Mouse (Mus musculus): ENCODE results near the gene Htr1f. TPM values are rescaled to one million over a fixed set of nuclear protein-coding genes. Genes with fewer than 3 reads are reported as not detected.

Htr1f gene
- polyA plus RNA-seq (2012; rRNA removed): 0.04 TPM in 1 of 2 replicates, not detected in the other

DNA sequence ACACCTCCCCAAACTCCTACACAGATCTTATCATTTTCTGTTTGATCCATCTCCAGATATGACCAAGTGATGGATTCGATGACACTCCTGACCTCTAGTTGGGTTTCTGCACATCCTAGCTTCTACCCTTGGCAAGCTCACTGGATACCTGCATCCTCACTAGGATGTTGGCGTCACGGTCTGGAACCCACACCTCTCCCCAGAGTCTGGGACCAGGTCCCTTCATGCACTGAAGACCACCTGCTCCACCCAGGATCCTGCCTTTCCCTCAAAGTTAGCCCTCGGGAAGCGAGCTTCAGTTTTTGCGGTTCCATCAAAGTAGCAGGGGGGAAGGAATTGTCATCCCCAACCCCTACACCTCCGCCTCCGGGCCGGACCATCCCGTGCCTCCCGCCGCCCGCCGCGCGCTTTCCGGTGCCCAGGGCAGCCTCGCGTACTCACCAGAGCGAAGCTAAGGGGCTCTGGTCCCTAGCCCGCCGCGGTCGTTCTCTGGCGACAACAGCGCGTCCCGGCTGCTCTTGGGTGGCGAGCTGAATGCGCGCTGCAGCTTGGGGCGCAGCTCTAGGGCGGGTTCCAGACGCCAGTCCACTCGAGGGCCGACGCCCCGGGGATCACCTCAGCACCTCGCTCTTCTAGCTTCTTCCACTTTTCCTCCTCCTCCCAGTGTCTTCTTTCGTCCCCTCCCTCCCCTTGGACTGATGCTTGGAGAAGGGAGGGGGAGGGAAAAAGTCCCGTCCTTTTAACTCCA is at the start of gene Htr1f:
Gene Htr1f (minus strand): TSS at position 671 of the 748 bp plus-strand sequence.
- TF ChIP-seq POLR2A (IDR thresholded peaks at IDR 0.05; ENCODE audit: control insufficient read depth, extremely low read depth, insufficient read depth, low read length, poor library complexity) (no peak), CTCF (IDR thresholded peaks at IDR 0.05; ENCODE audit: borderline replicate concordance, control insufficient read depth, extremely low read depth, insufficient read depth, low read length, poor library complexity) (no peak)
- DNase-seq: no peak
- Histone ChIP-seq H3K4me3 (ENCODE audit: control insufficient read depth, insufficient read depth, low read length) (no peak within 1 kb of the TSS), H3K27me3 (ENCODE audit: control insufficient read depth, insufficient read depth, low read length) (no peaks in the 10 kb centered on the region), H3K4me1 (replicated peaks; ENCODE audit: control insufficient read depth, insufficient read depth, low read length) (no peaks in the 10 kb centered on the region), H3K36me3 (ENCODE audit: control insufficient read depth, insufficient read depth, low read length) (no peaks in the 10 kb centered on the region), H3K27ac (ENCODE audit: control insufficient read depth, insufficient read depth, low read length) (no peak within 1 kb of the TSS)
- 7% methylated on average over 41 of the region's 41 CpGs for WGBS

DNA sequence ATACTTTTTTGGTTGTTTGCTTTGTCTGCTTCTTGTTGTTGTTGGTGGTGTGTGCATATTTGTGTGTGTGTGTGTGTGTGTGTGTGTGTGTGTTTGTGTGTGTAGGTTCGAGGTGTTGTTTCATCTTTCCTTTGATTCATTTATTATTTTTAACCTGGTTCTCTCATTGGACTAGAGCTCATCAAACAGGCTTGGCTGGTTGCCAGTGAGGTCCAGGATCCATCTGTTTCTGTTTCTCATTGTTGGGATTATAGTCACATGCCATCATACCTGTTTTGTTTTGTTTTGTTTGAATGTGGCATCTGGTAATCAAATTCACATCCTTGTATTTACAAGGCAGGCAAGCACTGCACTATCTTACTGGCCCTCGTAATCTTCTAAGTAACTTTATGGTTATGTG is 34.1 kb upstream of the Htr1f start:
- DNase-seq: no peak
- no peak overlapping the region for H3K27ac ChIP-seq (ENCODE audit: control insufficient read depth, insufficient read depth, low read length)
- TF ChIP-seq CTCF (IDR thresholded peaks at IDR 0.05; ENCODE audit: borderline replicate concordance, control insufficient read depth, extremely low read depth, insufficient read depth, low read length, poor library complexity) (no peak), POLR2A (IDR thresholded peaks at IDR 0.05; ENCODE audit: control insufficient read depth, extremely low read depth, insufficient read depth, low read length, poor library complexity) (no peak)
- H3K4me1 ChIP-seq (replicated peaks; ENCODE audit: control insufficient read depth, insufficient read depth, low read length): no peaks in the 10 kb centered on the region
- H3K4me3 ChIP-seq (ENCODE audit: control insufficient read depth, insufficient read depth, low read length): no peak overlapping the region
- H3K27me3 ChIP-seq (ENCODE audit: control insufficient read depth, insufficient read depth, low read length): no peaks in the 10 kb centered on the region
- WGBS: 79% methylated on average over 2 of the region's 2 CpGs
- H3K36me3 ChIP-seq (ENCODE audit: control insufficient read depth, insufficient read depth, low read length): no peaks in the 10 kb centered on the region

DNA sequence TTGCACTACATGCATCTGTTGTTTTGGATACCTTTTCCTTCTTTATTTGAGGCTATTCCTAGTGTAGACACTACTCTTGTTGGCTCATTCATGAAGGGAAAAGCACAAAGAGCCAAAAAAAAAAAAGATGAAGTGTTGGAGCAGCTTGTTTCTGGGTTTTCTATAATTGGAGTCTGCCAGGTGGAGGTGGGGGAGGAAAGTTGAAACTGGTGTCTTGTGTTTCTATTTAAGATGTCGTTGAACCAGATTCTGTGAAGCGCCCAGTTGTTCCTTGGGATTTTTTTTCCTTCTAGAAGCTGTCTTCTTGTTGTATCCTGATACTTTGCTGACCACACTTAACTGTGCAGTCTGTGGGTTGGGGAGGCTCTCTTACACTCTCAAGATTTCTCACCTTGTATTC is 23.7 kb upstream of the Htr1f start:
- TF ChIP-seq CTCF (IDR thresholded peaks at IDR 0.05; ENCODE audit: borderline replicate concordance, control insufficient read depth, extremely low read depth, insufficient read depth, low read length, poor library complexity) (no peak), POLR2A (IDR thresholded peaks at IDR 0.05; ENCODE audit: control insufficient read depth, extremely low read depth, insufficient read depth, low read length, poor library complexity) (no peak)
- no peak for DNase-seq

DNA sequence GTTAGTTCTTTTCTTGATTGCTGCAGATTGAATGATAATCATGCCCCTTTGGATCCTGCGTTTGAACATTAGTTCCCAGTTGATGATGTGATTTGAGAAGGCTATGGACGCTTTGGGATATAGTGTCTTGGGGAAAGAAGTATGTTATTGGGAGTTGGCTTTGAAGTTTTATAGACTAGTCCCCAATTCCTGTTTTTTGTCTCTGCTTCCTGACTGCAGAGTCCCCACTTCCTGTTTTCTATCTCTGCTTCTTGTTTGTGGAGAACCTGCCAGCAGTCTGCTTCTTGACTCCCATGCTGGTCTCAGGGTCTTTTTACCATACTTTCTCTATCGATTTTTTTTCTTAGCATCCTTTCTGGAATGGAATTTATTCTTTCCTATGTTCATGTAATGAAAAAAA is 22.2 kb upstream of the Htr1f start:
- Histone ChIP-seq H3K27me3 (ENCODE audit: control insufficient read depth, insufficient read depth, low read length) (no peaks in the 10 kb centered on the region), H3K27ac (ENCODE audit: control insufficient read depth, insufficient read depth, low read length) (no peak overlapping the region), H3K4me3 (ENCODE audit: control insufficient read depth, insufficient read depth, low read length) (no peak overlapping the region), H3K36me3 (ENCODE audit: control insufficient read depth, insufficient read depth, low read length) (no peaks in the 10 kb centered on the region), H3K4me1 (replicated peaks; ENCODE audit: control insufficient read depth, insufficient read depth, low read length) (no peaks in the 10 kb centered on the region)
- TF ChIP-seq CTCF (IDR thresholded peaks at IDR 0.05; ENCODE audit: borderline replicate concordance, control insufficient read depth, extremely low read depth, insufficient read depth, low read length, poor library complexity) (no peak), POLR2A (IDR thresholded peaks at IDR 0.05; ENCODE audit: control insufficient read depth, extremely low read depth, insufficient read depth, low read length, poor library complexity) (no peak)
- no peak for DNase-seq
- WGBS: 63% methylated on average over 3 of the region's 3 CpGs

More for the DNA sequence above, 23.7 kb upstream of the Htr1f start:
- Histone ChIP-seq H3K27ac (ENCODE audit: control insufficient read depth, insufficient read depth, low read length) (no peak overlapping the region), H3K4me3 (ENCODE audit: control insufficient read depth, insufficient read depth, low read length) (no peak overlapping the region), H3K27me3 (ENCODE audit: control insufficient read depth, insufficient read depth, low read length) (no peaks in the 10 kb centered on the region), H3K36me3 (ENCODE audit: control insufficient read depth, insufficient read depth, low read length) (no peaks in the 10 kb centered on the region), H3K4me1 (replicated peaks; ENCODE audit: control insufficient read depth, insufficient read depth, low read length) (no peaks in the 10 kb centered on the region)
- 93% methylated on average over 2 of the region's 2 CpGs for WGBS

DNA sequence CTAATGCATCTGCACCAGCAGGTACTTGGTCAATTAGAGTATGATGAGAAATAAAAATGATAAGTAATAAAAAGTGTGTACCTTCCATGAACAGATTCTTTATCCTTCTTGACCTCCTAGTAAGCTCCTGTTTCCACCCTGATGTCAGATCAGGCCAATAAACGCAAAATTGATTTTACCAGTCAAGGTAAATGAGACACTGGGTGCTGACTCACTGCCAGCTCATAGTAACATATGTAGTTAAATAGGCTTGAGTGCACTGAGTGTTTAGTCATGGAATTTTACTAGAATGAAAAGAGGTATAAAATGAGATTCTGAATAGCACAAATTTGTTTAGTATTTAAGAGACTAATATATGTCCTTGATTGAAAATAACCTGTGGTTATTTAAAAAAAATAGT is 6.6 kb upstream of the Htr1f start:
- TF ChIP-seq CTCF (IDR thresholded peaks at IDR 0.05; ENCODE audit: borderline replicate concordance, control insufficient read depth, extremely low read depth, insufficient read depth, low read length, poor library complexity) (no peak), POLR2A (IDR thresholded peaks at IDR 0.05; ENCODE audit: control insufficient read depth, extremely low read depth, insufficient read depth, low read length, poor library complexity) (no peak)
- no peak for DNase-seq
- 95% methylated on average over 1 of the region's 1 CpGs for whole genome bisulfite sequencing
- no peaks in the 10 kb centered on the region for H3K36me3 ChIP-seq (ENCODE audit: control insufficient read depth, insufficient read depth, low read length)
- H3K27me3 ChIP-seq (ENCODE audit: control insufficient read depth, insufficient read depth, low read length): no peaks in the 10 kb centered on the region
- no peak overlapping the region for H3K27ac ChIP-seq (ENCODE audit: control insufficient read depth, insufficient read depth, low read length)
- no peaks in the 10 kb centered on the region for H3K4me1 ChIP-seq (replicated peaks; ENCODE audit: control insufficient read depth, insufficient read depth, low read length)
- H3K4me3 ChIP-seq (ENCODE audit: control insufficient read depth, insufficient read depth, low read length): no peak overlapping the region

DNA sequence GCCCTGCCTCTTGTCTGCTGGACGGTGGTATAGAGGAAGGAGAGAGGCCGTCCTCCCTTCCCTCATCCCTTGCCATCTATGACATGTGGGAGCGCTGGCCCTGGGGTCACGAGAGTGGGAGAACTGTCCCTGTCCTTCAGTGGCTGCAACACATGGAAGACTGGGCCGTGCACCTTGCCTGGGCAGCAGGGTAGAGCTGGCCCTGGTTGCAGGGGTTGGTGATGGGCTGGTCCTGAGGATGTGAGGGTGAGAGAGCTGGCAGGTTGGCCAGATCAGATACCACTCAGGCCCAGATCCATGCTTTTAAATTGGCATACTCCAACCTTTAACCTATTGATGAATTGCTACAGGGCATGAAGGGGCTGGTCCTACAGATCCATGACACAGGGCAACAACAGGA is 12.1 kb downstream of the Htr1f start:
- 95% methylated on average over 5 of the region's 5 CpGs for WGBS
- DNase-seq: no peak
- H3K4me1 ChIP-seq (replicated peaks; ENCODE audit: control insufficient read depth, insufficient read depth, low read length): no peaks in the 10 kb centered on the region
- H3K27me3 ChIP-seq (ENCODE audit: control insufficient read depth, insufficient read depth, low read length): no peaks in the 10 kb centered on the region
- H3K27ac ChIP-seq (ENCODE audit: control insufficient read depth, insufficient read depth, low read length): no peak overlapping the region
- H3K36me3 ChIP-seq (ENCODE audit: control insufficient read depth, insufficient read depth, low read length): no peaks in the 10 kb centered on the region
- no peak overlapping the region for H3K4me3 ChIP-seq (ENCODE audit: control insufficient read depth, insufficient read depth, low read length)
- no peak for TF ChIP-seq CTCF (IDR thresholded peaks at IDR 0.05; ENCODE audit: borderline replicate concordance, control insufficient read depth, extremely low read depth, insufficient read depth, low read length, poor library complexity)
- TF ChIP-seq POLR2A (IDR thresholded peaks at IDR 0.05; ENCODE audit: control insufficient read depth, extremely low read depth, insufficient read depth, low read length, poor library complexity): no peak
